Mouse (Mus musculus): ENCODE results near the gene Rgs17. TPM values are rescaled to one million over a fixed set of nuclear protein-coding genes. Genes with fewer than 3 reads are reported as not detected.
A peak's percentile ranks its signal among the peaks of the same experiment; 100 is the strongest.

Rgs17 gene
- total RNA-seq, 2 experiments from 2014 or later = 60.2 to 63.7 TPM

DNA sequence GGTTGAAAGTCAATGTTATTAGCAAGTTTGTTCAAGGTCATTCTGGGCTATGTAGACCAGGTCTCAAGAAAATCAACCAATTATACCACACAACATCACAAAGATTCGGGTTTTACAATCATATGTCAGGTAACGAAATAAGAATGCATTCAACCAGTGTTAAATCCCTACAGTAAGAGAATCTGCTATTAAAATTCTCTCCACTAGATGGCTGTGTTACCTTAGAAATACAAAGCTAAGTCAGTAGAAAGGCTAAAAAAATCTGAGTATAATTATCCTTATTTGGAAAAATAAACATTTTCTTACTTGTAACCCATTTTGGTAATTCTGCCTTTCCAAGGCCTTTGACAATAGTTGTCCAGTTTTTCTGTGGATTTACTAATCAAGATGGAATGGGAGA lies 75.3 kb downstream of the Rgs17 start:
- intact Hi-C loops (cut with DNase I) = loop anchor here (10.0 kb wide), 1 partner anchor 848 kb away; no protein-coding TSS in a partner anchor
- DNase-seq (ENCODE audit: low spot score in 2 of 2) = peak in 1 of 2 experiments; percentile 79

DNA sequence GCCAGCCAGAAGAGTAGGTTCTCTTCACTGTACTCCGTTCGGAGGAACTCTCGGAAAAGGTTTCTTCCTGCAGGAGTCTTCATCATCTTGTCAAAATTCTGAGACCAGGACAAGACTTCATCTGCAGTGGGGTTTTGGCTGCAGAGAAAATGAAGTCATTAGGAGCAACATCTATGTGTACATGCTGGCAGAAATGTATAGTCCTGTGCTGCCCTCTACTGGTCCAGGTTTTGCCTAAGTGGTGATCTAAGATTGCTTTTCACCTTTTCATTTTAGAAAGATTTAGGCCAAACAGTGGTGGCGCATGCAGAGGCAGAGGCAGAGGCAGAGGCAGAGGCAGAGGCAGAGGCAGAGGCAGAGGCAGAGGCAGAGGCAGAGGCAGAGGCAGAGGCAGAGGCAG lies 80.8 kb downstream of the Rgs17 start:
- DNase-seq (ENCODE audit: low spot score in 2 of 2) = peak; percentile 51 to 60
- intact Hi-C loops (cut with DNase I) = loop anchor here (10.0 kb wide), 1 partner anchor 853 kb away; no protein-coding TSS in a partner anchor

DNA sequence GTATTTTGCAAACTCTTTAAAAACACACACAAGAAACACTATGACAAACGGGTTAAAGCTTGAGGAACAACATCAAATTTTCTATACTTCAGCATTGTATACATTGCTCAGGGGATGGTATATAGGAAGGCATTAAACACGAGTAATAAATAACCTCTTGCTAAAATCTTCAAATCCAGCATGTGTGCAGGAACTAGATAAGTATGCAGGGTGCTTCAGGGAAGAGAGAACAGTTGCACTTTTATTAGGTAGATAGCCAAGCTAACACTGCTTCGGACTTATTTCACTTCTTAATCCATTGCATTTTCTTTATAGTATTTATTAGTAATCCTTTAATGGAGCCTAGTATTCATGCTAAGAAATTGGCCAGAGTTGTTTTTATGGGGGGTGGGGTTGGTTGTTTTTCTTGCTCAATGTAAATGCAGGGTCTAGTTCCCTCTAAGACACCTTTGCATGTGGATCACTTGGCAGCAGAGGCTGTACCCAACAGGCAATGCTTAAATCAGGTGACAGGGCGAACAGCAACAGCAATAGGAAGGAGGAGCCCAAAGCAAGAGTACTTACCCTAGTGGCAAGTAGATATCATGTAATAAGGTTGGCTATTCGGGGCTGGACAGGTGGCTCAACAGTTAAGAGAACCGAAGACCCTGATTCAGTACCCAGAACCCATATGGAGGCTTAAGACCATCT lies 95.7 kb downstream of the Rgs17 start:
- no peak for DNase-seq (ENCODE audit: low spot score in 2 of 2)
- intact Hi-C loops (cut with DNase I) = no loop called here

DNA sequence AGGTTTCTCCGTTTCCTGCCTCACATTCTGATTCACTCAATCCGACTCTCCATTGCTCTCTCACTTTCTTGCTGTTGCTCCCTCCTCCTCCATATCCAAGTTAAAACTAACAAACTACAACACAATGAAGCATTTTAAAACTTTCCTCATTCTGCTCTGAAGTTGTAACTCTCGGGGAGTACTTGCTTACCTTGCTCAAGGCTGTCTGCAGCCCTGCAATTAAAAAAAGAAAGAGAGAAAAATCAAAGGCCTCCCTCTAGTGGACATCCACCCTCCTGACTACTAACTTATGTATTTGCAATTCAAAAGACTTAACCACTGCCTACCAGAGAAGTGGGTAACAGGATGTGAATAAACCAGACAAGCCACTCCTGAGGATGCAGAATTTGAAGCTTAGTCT lies 97.4 kb downstream of the Rgs17 start:
- intact Hi-C loops (cut with DNase I) = no loop called here
- peak; percentile 42 to 67 for DNase-seq (ENCODE audit: low spot score in 2 of 2)

DNA sequence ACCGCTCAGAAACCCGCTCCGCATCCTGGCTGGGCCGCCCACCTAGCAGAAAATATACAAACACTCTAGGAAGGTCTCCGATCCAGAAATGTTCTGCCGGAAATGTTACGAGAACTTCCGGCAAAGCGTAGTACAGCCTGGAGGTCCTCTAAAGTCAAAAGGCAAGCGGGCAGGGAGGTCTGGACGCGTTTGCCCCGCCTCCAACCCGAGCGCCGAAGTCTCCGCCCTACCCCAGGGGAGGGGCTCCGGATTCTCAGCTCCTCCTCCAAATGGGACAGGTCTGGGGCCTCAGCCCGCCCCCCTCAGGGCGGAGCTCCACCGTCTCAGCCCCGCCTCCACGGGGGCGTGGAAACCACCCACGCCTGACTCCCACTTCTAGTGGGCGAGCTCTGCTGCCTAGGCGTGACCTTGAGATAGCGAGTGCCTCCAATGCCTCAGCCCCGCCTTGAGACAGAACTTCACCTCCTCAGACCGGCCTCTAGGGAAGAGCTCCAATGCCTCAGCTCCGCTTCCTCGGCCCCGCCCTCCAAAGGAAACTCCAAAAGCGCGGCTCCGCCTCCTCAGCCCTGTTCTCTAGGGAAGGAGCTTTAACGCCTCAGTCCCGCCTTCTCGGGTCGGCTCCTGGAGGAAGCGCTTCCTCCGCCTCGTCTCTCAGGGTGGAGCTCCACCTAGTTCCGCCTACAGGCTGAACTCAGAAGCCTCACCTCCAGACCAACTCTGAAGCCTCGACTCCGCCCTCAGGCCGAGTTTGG lies 98.3 kb downstream of the Rgs17 start, which contains the start of gene Mtrf1l:
Gene Mtrf1l, minus strand, starts transcription at position 171 of the 752 bp plus-strand sequence.
- intact Hi-C loops (cut with DNase I) = loop anchor here (2.0 kb wide), 1 partner anchor 17 kb away; no protein-coding TSS in a partner anchor

DNA sequence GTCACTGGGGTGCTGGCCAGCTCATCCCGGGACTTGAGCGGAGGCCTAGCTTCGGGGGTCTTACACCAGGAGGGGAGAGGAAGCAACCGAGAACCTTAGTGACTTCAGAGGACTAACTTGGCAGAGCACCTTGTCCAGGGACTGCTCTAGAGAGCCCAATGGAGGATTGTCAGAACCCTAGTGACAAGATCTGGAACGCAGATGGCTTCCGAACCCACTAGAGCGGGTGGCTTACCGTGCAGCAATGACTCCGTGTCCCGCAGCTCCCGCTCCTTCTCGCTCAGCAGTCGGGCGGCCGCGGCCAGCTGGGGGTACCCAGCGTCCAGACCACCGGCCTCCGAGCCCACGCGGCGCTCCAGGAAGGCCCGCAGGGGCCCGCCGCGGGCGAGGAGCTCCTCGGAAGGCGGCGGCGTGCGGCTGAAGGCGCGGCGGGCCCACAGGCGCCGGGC lies 98.9 kb downstream of the Rgs17 start:
- intact Hi-C loops (cut with DNase I) = loop anchor here (2.0 kb wide), 1 partner anchor 17 kb away; no protein-coding TSS in a partner anchor
- no peak for DNase-seq (ENCODE audit: low spot score in 2 of 2)

More for the DNA sequence above, 98.3 kb downstream of the Rgs17 start, which contains the start of gene Mtrf1l:
- peak; percentile 92 to 94 for DNase-seq (ENCODE audit: low spot score in 2 of 2)

DNA sequence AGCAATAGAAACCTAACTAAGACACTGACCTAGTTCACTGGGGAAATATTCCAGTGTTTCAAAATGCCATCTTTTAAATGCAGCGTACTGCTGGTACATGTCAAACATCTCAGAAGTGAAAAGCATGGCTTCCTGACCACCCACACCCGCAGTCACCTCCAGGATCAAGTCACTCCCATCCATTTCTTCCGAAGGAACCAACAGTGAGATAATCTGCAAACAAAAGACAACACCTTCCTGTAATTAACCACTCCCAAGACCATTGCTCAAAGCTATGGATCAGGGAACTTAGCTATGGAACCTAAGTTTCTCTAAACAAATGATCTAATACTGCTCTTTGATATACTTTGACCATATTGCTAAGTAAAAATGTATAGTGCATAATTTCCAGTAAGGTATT lies 103.4 kb downstream of the Rgs17 start:
- no peak for DNase-seq (ENCODE audit: low spot score in 2 of 2)
- intact Hi-C loops (cut with DNase I) = no loop called here

DNA sequence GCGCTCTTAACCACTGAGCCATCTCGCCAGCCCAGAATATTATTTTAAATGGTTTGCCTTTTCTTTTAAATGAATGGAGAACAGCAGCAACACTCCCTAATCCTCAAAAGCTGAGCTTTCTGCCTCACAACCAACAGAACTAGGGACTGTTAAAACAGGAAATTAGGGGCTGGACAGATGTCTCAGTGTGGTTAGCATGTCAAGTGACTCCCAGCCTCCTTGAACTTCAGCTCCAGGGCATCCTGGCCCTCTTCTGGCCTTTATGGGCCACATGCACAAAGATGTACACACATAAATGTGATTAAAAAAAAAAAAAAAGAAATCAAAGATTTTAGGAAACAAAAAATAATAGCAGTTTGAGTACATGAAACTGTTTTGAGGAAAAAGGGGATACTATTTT lies 106.2 kb downstream of the Rgs17 start:
- intact Hi-C loops (cut with DNase I) = no loop called here
- no peak for DNase-seq (ENCODE audit: low spot score in 2 of 2)

DNA sequence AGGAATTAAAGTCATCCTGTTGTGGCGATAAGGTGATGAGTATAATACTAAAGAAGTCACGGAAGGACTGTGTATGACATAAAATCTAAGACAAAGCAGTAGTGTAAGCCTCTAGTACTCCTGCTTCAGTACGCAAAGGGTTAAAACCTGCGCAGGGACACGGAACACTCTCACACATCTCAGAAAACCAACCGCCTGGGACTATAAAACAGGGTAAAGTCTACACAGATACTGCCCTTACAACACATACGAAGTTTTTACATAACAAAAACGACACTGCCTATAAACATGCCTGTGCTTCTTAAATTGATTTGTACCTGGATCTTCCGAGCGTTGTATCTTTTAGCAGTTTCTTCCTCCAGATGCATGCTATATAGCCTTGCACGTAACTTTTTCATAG lies 108.5 kb downstream of the Rgs17 start:
- no peak for DNase-seq (ENCODE audit: low spot score in 2 of 2)
- intact Hi-C loops (cut with DNase I) = no loop called here

DNA sequence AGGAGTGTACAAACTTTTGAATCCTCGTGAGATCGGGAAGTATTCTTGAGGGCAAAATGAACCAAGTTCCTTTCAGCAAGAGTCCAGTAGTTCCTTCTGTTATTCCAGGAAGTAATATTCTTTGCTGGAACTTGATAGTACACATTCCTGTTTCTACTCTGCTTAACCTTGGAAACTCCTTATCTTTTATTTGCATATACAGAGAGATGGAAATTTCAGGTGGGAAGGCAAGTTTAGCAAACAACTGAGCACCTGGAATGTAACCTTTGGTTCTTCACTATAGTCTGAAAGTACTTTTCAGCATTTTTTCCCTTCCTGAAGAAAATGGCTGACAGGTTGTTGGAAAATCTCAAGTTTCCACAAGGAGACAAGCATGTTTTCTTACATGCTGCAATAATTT lies 114.5 kb downstream of the Rgs17 start:
- DNase-seq (ENCODE audit: low spot score in 2 of 2) = no peak
- intact Hi-C loops (cut with DNase I) = loop anchor here (2.0 kb wide), 1 partner anchor 15 kb away; the partner anchor contains the start of gene Mtrf1l

DNA sequence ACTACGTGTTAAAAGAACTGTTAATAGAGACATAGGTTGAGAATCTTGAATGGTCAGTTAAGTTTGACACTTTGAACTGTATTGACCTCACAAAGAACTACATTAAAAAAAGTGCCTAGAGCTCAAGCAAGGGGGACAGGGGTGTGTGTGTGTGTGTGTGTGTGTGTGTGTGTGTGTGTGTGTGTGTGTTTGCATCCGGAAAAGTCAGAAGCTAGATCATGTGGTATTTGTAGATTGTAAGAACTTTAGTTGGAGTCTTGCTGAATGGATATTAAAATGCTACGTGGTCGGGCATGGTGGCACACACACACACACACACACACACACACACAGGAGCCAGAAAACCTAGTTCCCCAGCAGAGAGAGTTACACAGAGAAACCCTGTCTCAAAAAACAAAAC lies 115.2 kb downstream of the Rgs17 start:
- intact Hi-C loops (cut with DNase I) = loop anchor here (2.0 kb wide), 1 partner anchor 16 kb away; the partner anchor contains the start of gene Mtrf1l
- DNase-seq (ENCODE audit: low spot score in 2 of 2) = no peak

DNA sequence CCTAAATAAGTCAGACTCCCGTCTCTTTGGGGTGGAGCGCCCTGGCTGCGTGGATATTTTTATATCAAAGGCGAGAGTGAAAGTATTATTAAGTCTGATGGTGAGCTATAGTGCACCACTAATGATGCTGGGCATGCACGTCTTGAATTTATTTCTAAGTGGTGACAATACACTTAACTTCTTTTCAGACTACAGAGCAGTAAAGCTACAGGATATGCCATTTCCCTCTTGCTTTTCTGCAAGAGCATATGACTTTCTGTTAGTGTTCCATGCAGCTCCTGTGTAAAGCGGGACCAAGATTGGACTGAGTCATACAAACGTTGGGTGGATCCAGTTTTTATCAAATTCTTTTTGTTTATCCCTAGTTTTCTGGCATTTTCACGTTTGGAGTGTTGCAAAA lies 115.8 kb downstream of the Rgs17 start:
- intact Hi-C loops (cut with DNase I) = loop anchor here (2.0 kb wide), 1 partner anchor 16 kb away; the partner anchor contains the start of gene Mtrf1l
- DNase-seq (ENCODE audit: low spot score in 2 of 2) = peak in 1 of 2 experiments; percentile 17

DNA sequence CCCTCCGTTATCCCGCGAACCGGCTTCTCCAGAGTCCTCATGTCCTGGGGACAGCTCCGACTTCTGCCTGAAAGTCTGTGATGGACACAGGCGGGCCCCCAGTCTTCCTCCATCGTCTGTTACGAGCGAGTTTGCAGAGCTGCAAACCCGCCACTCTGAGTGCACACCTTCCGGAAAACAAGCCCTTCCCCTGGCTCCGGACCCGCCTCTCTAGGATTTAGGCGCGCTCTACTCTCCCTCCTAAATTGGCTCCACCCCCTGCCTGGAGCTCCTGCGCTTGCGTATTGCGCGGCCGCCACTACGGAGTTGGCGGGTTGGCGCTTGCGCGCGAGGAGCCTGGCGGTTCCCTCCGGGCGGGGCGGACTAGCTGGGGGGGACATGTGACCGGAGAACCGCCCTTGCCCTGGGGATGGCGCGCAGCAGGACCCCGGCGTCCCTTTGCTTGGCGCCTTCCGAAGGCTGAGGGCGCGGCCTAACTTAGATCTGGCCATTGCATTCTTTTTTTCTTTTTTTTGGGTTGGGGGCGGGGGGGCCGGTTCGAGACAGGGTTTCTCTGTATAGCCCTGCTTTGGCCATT lies 116.4 kb downstream of the Rgs17 start:
- intact Hi-C loops (cut with DNase I) = loop anchor here (2.0 kb wide), 1 partner anchor 17 kb away; the partner anchor contains the start of gene Mtrf1l
- DNase-seq (ENCODE audit: low spot score in 2 of 2) = peak; percentile 94 to 96

DNA sequence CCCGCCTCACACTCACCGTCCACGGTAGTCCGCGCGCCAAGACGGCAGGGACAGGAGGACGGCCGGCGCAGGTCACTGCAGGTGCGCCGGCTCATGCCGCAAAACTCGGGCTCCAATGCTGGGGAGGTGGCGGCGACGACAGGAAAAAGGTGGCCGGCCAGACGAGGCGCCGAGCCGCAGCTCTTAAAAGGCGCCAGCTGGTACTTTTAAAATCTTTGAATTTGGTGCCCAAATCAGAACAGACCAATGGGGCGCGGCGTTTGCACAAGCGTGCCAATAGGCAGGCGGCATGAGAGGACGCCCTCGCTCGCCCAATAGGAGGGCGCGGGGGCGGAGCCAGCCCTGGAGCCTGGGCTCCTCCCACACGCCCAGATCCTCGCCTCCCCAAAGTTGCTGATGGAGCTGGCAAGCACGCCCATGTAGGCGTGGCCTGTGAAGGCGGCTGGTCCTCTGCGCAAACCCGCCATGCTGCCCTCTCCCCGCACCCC lies 116.9 kb downstream of the Rgs17 start, which contains the start of gene Fbxo5:
Gene Fbxo5, minus strand, starts transcription at position 358 of the 488 bp plus-strand sequence.
- intact Hi-C loops (cut with DNase I) = no loop called here
- DNase-seq (ENCODE audit: low spot score in 2 of 2) = peak; percentile 98 to 99

DNA sequence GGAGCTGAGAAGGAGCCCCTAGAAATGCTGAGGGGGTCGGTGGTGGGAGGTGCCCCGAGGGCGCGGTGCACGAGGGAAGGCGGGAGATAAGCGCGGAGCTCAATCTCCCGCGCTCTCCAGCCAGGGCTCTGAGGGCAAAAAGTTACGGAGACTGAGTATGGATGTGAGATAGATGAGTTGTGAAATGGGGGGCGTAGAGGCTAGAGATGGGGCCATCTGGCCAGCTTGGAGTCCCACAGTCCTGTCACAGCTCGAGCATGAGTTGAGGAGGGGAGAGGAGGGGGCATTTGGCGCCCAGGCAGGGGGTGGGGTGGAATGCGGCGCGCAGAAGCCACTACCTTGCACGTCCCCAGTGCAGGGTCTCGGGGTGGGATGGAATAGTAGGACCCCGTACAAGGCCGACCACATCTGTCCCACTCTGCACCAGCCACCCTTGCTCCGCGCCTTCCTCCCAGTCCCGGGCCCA lies 117.5 kb downstream of the Rgs17 start:
- intact Hi-C loops (cut with DNase I) = no loop called here
- DNase-seq (ENCODE audit: low spot score in 2 of 2) = no peak

DNA sequence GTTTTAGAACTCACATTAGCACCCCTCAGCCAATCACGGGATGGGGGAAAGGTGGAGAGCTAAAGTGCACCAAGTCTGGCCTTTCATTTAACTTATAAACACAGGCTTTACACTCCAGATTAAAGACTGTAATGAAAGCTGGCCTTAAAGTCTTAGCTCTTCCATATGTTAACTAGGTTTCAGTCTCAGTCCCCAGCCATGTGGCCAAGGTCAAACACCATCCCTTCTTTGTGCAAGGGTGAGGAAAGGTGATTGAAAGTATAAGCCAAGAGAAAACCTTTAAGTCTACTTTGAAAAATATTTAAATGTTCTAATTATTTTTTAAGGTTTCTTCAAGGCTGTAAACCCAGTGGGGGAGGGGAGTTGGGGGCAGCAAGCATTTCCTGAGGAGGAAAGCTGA lies 118.5 kb downstream of the Rgs17 start:
- intact Hi-C loops (cut with DNase I) = no loop called here
- DNase-seq (ENCODE audit: low spot score in 2 of 2) = no peak

DNA sequence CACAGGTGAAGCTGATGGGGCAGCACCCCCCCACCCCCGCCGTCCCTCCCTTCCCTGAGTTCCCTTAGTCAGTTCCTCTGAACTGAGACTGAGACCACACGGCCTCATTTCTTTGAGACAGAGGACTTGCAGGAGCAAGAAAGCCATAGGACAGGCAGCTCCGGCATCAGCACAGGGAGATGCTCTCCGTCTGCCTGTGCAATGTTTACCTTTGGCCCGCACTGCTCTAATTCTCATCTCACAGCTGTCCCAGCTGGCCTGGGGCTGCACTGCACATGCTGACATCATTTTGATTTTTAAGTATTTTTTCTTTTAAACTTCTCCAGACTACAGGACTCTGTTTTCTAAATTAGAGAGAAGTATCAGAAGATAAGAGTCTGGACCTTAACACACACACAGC lies 119.3 kb downstream of the Rgs17 start:
- no peak for DNase-seq (ENCODE audit: low spot score in 2 of 2)
- intact Hi-C loops (cut with DNase I) = no loop called here

DNA sequence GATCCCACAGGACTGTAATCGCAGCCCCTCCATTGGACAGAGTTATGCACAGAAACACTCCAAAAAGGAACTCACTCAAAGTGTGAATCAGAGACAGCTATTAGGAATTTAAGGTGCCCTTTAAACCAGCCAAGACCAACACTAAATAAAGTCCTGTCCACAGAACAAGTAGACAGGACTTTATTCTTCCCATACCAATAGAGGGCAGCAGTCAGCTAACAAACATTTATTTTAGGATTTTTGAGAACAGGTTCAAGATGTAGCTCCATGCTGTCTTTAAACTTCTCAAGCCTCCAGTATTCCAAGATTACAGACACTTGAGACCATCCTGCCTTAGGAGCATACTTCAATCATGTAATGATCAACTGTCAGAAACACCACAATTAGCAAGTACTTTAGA lies 121.7 kb downstream of the Rgs17 start:
- DNase-seq (ENCODE audit: low spot score in 2 of 2) = no peak
- intact Hi-C loops (cut with DNase I) = no loop called here

DNA sequence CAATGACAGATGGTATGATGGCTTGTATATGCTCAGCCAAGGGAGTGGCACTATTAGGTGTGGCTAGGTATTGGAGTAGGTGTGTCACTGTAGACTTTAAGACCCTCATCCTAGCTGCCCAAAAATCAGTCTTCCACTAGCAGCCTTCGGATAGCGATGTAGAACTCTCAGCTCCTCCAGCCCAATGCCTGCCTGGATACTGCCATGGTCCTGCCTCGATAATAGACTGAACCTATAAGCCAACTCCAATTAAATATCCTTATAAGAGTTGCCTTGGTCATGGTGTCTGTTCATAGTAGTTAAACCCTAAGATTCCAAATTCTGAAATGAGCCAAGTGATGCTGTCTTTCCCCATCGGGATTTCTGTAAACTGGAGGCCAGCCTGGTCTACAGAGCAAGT lies 124.1 kb downstream of the Rgs17 start:
- no peak for DNase-seq (ENCODE audit: low spot score in 2 of 2)
- intact Hi-C loops (cut with DNase I) = no loop called here
